Mouse (Mus musculus): ENCODE results near the gene Gm20219.

DNA sequence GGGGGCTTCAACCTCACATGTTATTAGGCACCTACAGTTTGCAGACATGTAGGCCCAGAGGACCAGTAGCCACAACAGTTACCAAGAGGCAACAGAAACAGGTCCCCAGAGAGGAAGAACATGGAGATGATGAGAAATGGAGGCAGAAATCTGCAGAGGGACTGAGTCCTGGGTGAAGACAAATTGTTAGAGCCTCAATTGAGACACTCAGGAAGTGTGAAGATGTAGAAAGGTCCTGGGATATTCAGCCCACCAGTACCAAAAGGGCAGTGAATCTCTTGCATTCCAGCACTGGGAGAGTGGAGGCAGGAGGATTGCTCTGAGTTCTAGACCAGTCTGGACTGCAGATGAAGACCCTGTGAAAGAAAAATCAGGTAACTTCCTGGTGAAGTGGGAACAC is 39.9 kb downstream of the Gm20219 start:
- TF ChIP-seq FLI1 (IDR thresholded peaks at IDR 0.05; ENCODE audit: low read length), result no peak
- no peak for TF ChIP-seq GATA1 (IDR thresholded peaks at IDR 0.05; ENCODE audit: borderline replicate concordance, low read length)

Data from megakaryocyte, embryonic 14.5 days (primary cell).